Mouse (Mus musculus): ENCODE measurements around the gene Gzma.

The Gzma gene

DNA sequence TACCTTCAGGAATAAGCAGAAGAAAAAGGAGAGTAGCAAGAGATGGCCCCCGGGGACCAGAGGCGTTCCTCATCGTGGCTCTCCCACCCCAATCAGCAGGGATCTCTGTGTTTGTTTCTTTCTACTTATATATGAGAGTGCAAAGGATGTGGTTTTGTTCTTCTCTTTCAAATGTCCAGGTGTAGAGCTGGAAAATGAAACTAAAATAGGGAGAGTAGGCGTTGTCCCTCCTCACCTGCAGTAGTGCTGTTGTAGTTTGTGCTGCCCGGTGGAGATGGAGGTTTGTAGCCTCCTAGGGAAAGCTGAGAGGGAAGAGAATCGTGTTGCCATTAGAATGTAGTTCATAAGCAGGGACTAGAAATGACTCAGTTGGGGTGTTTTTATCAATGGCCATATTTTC lies at the start of gene Gzma:
Gene Gzma, minus strand, starts transcription at position 103 of the 400 bp plus-strand sequence.
- DNase-seq (ENCODE audit: low spot score in 2 of 2): no peak

DNA sequence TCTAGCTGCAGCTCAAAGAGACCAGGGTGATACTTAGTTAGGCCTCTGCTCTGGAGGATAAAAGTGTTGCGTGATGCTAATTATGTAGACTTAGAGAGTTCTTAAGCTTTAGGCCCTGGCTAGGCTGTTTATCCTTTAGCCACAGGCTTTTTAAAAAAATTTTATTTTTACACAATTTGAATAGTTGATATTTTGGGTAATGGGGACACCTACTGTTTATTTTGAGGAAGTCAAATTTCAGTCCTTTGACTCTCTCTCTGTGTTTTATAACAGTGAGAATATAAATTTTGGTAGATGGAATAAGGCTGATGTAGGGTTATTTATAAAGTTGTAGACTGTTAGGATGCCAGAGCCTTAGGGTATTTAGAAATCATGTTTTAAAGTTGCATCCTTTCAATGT lies 38.8 kb upstream of the Gzma start:
- DNase-seq (ENCODE audit: low spot score in 2 of 2): no peak

DNA sequence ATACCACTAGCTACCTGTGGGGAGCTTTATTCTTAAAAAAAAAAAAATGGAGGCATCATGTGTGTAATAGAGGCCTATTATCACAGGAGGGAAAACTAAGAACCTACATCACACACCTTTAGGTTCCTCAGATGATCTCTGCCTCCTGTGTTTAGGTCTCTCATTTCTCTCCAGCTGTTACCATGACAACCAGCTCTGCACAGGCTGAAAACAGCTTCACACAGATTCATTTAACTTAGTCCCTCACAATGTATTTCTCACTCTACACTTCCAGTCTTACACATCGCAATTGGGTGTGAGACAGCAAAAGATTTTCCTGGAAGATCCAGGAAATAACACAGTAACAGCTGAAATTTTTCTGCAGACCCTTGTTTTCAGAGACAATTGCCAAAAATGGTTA lies 29.2 kb upstream of the Gzma start:
- DNase-seq (ENCODE audit: low spot score in 2 of 2): no peak

DNA sequence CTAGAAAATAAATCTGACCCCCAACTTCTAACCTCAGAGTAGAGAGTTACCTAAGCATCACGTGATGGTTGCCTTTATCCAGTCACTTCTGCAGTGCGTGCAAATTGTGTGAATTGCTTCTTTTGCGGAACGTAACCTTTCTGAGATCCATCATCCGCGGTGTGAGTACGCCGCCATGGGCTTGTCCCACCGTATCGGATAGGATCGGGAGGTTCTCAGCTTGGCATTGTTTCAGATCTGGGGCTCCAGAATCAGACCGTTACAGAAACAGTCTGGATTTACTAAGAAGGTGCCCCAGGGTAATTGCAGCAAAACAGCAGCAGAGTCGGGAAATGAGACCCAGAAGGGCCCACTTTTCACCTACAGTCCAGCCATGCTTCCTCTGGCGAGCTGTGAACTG lies 20.5 kb upstream of the Gzma start:
- DNase-seq (ENCODE audit: low spot score in 2 of 2): no peak

DNA sequence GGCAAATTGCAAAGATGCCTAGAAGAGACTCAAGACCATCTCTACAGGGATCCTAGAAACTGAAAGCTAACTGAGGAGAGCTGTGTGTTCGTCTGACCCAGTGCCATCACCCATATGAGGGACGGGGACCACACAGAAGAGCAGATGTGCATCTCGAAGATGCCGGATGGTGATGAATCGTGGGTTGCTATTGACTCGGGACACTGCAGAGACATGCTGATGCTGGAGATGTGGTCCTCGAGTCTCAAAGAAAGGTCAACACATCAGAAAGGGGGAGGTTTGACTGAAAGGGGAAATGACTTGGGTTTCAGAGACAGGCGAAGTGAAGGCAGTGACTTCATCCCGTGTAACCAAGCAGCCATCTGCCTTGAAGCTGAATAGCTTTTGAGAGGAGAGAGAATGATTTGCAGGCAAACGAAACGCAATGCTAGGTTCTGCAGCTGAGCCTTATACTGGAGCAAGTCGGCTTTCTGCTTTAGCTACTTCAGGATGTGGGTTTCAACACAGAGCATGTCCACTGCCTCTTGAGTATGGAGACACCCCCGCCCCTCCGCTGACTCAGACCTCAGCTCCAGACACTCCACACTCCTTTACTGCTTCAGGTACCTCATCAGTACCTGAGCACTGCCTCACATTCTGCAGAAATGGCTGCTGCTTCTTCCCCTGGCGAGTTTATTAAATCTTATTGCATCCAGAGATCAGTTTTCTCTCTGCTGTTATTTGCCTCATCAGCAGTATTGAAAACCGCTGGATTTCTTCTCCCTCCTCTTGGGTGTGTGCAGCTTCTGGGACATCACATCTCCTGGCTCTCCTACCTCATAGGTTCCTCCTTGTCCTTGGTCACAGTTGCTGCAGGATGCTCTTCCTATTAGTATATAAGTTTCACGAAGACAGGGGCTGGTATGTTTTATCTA lies 19.8 kb upstream of the Gzma start:
- DNase-seq (ENCODE audit: low spot score in 2 of 2): no peak

DNA sequence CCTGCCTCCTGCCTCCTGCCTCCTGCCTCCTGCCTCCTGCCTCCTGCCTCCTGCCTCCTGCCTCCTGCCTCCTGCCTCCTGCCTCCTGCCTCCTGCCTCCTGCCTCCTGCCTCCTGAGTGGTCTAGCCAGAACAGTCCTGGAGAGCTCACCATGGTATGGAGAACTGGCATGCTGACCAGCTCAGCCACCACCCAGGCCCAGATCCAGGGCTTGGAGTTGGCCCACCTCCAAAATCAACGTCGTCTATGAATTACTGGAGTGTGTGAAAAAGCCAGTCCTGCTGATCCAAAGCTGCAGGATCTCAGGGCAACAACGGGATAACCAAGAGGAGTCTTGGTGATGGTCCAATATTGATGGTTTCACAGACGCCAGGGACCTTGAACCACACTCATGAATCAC lies 18.2 kb upstream of the Gzma start:
- no peak for DNase-seq (ENCODE audit: low spot score in 2 of 2)

DNA sequence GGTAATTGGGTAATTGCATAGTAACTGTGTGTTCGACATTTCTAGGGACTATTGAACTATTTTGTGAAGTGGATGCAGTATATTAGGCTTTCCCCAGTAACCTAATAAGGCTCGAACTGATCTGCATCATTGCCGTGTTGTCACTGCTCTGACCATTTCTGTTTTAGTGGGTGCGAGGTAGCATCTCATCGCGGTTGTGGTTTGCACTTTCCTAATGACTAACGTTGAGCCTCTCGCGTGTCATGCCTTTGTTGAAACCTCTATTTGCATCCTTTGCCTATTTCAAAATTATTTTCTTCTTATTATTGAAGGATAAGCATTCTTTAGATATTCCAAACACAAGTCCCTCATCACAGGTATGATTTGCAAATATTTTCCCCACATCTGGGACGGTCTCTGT lies 4.0 kb upstream of the Gzma start:
- DNase-seq (ENCODE audit: low spot score in 2 of 2): no peak

DNA sequence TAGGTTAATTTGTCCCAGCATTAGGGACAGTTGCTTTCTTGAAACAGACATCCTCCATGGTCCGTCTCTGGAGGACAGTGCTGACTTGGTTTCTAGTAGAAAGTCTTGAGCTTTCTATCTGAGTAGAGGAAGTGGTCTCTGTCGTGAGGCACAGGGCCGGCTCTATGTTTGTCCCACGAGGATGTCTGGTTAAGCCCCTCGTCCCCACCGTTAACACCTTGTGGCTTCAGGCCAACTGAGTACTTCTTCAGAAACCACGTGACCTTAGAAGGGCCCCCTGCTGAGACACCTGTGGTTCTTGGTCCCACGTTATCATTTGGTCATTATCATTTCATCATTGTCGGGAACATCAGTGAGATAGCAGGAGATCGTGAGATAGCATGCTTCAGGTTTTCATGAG lies 1.0 kb upstream of the Gzma start:
- no peak for DNase-seq (ENCODE audit: low spot score in 2 of 2)

DNA sequence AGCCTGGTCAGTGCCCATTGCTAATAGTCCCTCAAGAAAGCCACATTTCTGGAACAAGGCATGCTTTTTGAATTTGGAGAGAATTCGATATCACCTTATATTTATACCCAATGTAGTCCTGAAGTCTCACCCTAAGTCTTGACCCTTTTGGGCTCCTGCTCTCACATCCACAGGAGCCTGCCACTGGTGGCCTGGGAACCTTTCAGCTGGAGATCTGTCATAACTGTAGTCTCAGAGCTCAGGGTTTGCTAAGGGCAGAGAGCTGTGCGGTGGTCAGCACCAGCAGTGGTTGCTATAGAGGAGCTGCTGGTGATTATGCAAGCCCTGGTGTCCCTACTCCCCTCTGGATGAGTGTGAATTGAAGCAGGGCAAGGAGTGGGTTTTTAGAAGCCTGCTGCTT lies 2.4 kb downstream of the Gzma start:
- no peak for DNase-seq (ENCODE audit: low spot score in 2 of 2)

DNA sequence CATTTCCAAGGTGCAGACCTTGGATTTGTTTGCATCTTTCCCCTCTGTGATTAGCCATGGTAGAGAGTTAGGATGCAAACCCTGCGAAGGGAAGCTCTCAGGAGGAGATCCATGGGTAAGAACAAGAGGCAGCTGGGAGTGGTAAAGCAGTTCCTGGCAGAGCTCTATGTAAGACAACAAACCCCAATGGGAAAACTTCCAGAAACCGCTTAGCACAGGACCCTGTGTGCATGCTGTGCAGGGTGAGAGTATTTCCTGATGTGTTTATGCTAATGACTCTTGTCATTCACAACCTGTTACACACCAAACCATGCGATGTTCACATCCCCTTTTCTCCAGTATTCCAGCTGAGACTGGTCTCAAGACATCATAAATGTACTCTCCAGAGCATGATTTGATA lies 3.8 kb downstream of the Gzma start:
- DNase-seq (ENCODE audit: low spot score in 2 of 2): no peak

DNA sequence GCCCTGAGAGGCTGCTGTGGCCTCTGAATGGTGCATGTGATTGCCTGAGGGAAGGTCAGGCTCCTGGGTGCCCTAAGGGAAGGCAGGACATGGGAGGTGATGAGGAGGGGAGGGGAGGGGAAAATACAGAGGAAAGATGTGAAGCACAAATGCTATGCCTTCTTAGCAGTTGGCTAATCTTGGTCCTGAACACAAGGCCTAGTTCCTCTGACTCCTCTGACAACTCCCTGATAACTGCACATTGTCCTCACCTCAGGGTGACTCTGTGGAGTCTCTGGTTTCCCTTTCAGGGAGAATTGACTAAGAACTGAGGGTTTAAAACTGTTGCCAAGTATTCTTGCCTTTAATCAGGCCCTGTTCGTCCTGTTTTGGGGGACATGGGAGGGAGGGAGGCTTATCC lies 6.2 kb downstream of the Gzma start:
- no peak for DNase-seq (ENCODE audit: low spot score in 2 of 2)

DNA sequence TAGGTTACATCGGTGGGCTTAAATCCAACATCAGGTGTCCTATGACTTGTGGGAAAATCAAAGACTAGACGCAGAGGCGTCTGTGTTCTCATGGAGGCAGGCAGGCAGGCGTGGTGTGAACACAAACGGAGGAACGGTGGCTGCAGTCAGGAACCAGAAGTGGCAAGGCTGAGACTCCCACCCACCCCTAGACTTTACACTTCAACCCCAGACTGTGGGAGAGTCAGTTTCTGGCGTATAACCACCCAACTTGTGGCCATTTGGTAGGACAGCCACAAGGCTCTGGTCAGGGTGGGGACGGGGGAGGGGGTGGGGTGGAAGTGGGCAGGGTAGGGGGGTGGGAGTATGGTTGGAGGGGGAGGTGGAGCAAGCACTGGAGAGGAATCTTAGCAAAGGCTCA lies 10.3 kb downstream of the Gzma start:
- DNase-seq (ENCODE audit: low spot score in 2 of 2): no peak

DNA sequence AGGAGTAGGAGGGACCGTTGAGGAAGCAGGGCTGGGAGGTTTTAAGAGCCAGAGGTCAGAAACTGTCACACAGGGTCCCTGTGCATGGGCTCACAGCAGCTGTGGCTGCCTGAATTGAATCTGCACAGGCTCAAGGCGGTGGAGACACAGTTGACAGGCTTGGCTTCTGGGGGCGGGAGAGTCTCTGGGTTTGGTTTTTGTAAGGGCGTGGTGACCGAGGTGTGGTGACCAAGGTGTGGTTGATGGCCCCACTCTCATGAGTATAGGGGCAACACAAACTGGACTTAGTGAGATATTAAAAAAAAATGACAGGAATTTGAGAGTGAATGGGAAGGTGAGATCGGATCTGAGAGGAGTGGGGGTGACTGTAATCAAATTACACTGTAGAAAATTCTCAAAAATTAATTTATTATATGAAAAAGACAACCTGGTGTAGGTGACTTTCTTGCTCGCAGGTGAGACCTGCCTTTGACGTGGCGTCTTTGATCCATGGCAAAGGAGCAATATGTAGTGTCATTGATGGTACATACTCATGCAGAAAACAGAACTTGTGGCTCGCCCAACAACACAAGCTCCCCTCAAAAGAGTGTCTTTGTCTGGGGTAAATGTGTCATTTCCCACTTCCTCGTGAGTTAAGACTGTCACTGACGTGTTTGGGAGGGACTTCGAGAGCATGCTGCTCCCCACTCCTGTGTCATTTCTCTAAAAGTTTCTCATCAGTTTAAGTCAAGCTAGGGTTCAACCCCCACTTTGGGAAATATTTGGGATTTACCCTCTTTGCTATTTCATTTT lies 13.4 kb downstream of the Gzma start:
- DNase-seq (ENCODE audit: low spot score in 2 of 2): no peak

DNA sequence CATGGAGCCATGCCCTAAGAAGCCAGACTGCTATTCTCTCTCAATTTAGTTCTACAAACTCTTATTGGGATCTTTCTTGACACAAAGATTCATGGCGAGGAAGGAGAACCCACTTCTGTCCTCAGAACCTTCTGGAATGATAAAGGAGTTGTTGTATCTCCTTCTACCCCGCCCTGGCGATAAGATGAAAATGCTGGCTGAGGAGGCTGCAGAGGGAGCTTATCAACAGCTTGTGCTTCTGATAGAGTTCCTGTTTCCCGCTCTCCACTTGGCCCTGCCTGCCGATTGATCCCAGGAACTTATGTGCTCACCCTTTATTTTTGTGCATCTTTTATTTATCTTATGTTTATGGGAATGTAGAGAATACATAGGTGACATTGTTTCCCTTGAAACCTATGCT lies 16.0 kb downstream of the Gzma start:
- DNase-seq (ENCODE audit: low spot score in 2 of 2): no peak

DNA sequence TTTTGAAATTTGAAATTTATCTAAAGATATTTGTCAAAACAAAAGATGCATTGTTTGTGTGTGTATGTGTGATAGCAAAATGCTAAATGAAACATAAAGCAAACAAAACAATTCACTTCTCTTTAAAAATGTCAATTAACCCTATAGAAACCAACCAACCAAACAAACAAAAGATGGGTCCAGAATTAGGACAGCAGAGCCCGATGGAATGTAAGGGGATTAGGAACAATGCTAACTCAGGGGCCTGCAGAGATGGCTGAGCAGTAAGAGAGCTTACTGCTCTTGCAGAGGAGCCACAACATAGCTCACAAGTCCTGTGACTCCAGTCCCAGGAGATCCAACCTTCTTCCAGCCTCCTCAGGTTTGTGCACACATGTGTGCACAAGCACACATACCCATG lies 18.7 kb downstream of the Gzma start:
- DNase-seq (ENCODE audit: low spot score in 2 of 2): no peak

DNA sequence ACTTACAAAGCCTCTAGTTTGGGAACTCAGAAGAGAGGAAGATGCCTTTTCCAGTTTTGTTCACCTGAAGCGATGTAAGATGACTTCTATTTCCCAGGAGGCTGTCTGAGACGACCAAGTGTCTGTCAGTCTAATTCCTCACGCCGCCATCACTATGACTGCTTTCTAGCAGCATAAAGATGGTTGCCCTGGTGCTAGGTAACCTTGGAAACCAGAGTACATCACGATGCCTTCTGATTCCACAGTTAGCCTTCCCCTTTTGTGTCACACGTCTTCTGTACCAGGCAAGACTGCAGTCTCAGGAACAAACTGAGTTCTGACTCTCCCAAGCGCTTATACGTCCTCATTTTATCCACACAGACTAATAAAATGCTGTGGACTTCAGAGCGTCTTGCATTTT lies 21.8 kb downstream of the Gzma start:
- no peak for DNase-seq (ENCODE audit: low spot score in 2 of 2)

DNA sequence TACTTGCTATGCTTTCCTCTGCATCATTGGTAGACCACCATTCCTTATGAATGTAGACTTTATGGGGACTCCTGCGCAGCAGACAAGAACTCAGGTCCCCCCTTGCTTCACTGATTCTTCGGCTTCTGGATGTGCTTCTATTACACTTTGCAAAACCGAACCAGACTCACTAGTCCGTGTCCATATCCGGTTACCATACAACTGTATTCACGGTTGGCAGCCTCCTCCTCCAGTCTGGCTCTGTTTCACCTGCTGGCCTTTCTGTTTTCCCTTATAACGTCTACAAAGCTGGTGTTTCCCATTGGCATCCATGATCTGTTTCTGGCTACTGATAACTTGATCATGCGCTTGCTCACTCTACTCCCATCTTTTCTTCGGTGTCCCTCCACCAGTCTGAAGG lies 36.2 kb downstream of the Gzma start:
- no peak for DNase-seq (ENCODE audit: low spot score in 2 of 2)

DNA sequence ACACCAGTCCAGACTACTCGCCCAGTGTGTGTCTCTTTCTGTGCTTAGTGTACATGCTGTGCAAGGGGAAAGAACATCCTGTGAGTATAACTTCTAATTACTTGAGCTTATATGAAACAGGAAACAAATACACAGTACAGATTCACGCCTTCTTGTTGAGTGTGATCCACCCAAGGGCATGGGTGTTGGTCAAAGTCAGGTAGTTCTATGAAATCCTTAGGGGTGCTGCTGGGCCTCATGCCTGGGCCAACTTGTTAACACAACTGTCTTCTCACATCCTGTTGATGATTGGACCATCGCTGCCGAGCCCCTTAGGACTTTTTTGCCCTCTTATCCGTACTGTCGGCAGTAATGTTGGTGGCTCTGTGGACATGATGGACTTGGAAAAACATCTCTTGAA lies 39.0 kb downstream of the Gzma start:
- DNase-seq (ENCODE audit: low spot score in 2 of 2): no peak

DNA sequence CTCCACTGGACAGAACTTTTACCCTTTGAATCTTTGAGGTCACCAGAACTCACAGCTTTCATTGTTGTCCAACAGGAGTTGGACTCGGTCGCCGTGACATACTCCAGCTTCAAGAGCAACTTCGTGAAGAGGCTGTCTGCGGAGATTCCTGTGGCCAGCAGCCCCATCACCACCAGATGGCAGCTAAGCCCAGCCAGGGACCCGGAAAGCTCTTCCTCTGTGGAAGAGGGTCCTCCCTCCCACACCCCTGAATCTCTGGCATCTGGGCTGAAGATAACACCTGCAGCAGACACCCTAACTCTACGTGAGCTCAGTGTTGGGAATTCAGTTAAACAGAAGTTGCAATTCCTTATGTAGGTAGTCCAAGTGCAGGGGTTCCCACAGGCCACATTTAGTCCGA lies 45.0 kb downstream of the Gzma start:
- peak in 1 of 2 experiments; percentile 24 for DNase-seq (ENCODE audit: low spot score in 2 of 2)

DNA sequence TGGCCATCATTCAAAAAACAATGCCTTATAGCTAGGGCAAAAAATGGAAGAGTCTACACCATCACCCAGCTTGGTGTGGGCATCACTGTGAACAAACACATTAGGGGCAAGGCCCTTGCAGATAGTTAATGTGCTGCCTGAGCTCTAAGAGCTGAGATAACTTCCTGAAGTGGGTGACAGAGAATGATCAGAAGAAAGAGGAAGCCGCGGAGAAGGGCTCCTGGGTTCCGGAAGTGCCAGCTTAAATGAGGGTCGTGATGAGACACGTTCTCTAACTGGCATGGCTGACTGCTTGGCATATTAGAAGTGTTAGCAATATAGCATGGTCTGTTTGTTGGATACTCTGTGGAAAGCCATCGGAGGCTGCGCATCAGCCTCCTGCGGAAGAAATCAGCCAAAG lies 46.6 kb downstream of the Gzma start:
- no peak for DNase-seq (ENCODE audit: low spot score in 2 of 2)

DNA sequence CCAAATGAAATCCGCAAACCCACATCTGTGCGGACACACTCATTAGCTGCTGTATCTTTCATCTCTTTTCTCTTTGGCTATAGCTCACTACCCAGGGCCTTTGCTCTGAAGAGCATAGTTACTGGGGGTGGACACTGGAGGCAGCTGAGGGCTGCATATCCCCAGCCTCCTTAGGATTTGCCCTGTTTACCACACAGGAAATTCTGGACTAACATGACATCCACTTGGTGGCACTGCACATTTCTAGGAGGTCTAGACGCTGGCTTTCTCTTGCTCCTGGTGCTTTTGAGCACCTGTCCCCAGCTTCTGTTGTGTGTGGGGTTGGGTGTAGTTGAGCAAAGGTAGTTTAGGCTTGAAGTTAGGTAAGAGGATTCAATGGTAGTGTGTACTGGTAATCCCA lies 53.1 kb downstream of the Gzma start:
- DNase-seq (ENCODE audit: low spot score in 2 of 2): no peak

DNA sequence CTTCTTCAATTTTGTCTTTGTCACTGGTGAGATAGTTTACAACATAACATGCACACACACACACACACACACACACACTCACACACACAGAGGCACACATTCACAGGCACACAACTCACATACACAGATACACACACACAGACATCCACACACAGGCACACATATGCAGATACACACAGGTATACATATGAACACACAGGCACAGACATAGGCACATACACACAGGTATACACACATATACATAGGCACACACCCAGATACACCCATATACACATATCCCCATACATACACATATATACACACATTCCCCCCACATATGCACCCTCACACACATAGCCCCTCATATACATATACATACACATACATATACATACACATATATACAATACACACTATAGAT lies 53.8 kb downstream of the Gzma start:
- DNase-seq (ENCODE audit: low spot score in 2 of 2): no peak

DNA sequence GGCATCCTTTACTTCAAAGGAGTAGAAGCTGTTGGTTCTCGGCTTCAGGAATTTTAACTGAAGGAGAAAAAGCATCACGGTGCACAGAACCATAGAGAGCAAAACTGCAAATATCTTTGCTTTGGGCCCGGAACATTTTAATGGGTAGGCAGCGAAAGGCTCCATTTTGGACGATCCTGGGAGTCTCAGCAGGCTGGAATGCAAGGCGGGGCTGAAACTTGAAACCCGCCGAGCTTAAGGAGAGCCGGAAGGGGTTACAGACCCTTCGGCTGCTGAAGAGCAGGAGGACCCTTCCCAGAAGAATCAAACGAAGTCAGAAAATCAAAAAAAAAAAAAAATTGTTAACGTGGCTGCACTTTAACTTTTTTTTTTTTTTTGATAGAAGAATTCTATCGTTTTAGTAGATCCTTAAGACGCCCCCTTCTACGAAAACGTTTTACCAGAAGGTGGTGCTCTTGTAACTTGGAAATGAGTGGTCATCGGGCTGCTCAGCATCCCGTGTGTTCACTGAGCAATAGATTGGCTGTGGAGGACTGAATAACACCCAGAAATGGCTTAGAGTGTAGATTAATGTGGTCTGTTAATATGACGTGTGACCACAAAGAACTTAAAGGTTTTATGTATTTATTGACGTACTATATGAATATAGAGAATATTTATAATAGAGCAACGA lies 54.4 kb downstream of the Gzma start, which contains the start of gene Gpx8:
Gene Gpx8, minus strand, starts transcription at position 200 of the 673 bp plus-strand sequence.
- DNase-seq (ENCODE audit: low spot score in 2 of 2): peak in 1 of 2 experiments; percentile 32

All from cerebellum, postnatal 4 days (tissue).